15 mouse cellular contexts compared by ENCODE assay signal in genomic region chr13:111960036-111960435, GRCm38 (mm10).
DNase-seq lines count a peak whose midpoint lies in the region; ATAC-seq and TF ChIP-seq lines count a peak whose summit lies in the region.
"Had no signal": no experiment of that assay in that cellular context is flagged by ENCODE, and none has a peak within 500 bp of the region (broad histone marks: within the 10 kb centered on the region; RNA-seq: fewer than 3 reads in every experiment).

No protein-coding gene starts in this region.

- H3K4me3 ChIP-seq in heart, adult 2 months = no peak overlapping the region
- no peak overlapping the region for H3K4me3 ChIP-seq in thymus, adult 2 months (ENCODE audit: control insufficient read depth, insufficient read depth, low read length)
- no peak overlapping the region for H3K4me3 ChIP-seq in midbrain, embryonic 14.5 days (replicated peaks; ENCODE audit: low read depth, low read length)
- H3K4me3 ChIP-seq: embryonic facial prominence, embryonic 13.5 days; hindbrain, embryonic 13.5 days; midbrain, embryonic 13.5 days; stomach, embryonic 15.5 days had no signal

- peaks cover 6% of the 10 kb centered on the region; the same call in 1 of the 2 replicates for H3K36me3 ChIP-seq in heart, adult 2 months (ENCODE audit: control insufficient read depth, insufficient read depth, low read length)
- no peaks in the 10 kb centered on the region for H3K36me3 ChIP-seq in thymus, adult 2 months (ENCODE audit: control insufficient read depth, insufficient read depth, low read length)
- no peaks in the 10 kb centered on the region for H3K36me3 ChIP-seq in midbrain, embryonic 14.5 days (ENCODE audit: control insufficient read depth, insufficient read depth, low read length)
- H3K36me3 ChIP-seq: embryonic facial prominence, embryonic 13.5 days; hindbrain, embryonic 13.5 days; midbrain, embryonic 13.5 days; stomach, embryonic 15.5 days had no signal

- H3K4me2 ChIP-seq in midbrain, embryonic 14.5 days (ENCODE audit: low read length) = no peak overlapping the region
- H3K4me2 ChIP-seq: embryonic facial prominence, embryonic 13.5 days; hindbrain, embryonic 13.5 days; midbrain, embryonic 13.5 days; stomach, embryonic 15.5 days had no signal

- WGBS in heart, adult 2 months = 100% methylated on average over 2 of the region's 2 CpGs
- 97% methylated on average over 2 of the region's 2 CpGs for WGBS in thymus, adult 2 months
- 100% methylated on average over 2 of the region's 2 CpGs for WGBS in midbrain, embryonic 14.5 days

- no peak for TF ChIP-seq POLR2A in heart, adult 2 months (IDR thresholded peaks at IDR 0.05; ENCODE audit: insufficient read depth, low read depth, low read length)
- no peak for TF ChIP-seq POLR2A in thymus, adult 2 months (IDR thresholded peaks at IDR 0.05; ENCODE audit: control insufficient read depth, extremely low read depth, insufficient read depth, low read length, poor library complexity)

- intact Hi-C loops in heart, adult 2 months (cut with DNase I) = loop anchor here (5.0 kb wide), 2 partner anchors 37 to 297 kb away; no protein-coding TSS in a partner anchor
- intact Hi-C loops in heart, postnatal 10 days (cut with DNase I) = no loop called here

- H3K9ac ChIP-seq in heart, adult 2 months (ENCODE audit: low read depth, low read length) = no peak overlapping the region
- no peak overlapping the region for H3K9ac ChIP-seq in midbrain, embryonic 14.5 days (replicated peaks; ENCODE audit: low read length)
- H3K9ac ChIP-seq: embryonic facial prominence, embryonic 13.5 days; hindbrain, embryonic 13.5 days; midbrain, embryonic 13.5 days; stomach, embryonic 15.5 days had no signal

- no peak for DNase-seq in heart, adult 2 months
- no peak for DNase-seq in heart, postnatal 10 days
- peak; percentile 44 for DNase-seq in thymus, postnatal 4 days
- DNase-seq in thymus, adult 2 months = no peak
- peak; percentile 60 for DNase-seq in ZHBTc4 (ENCODE audit: low read depth, low spot score)
- no peak for DNase-seq in urinary bladder, adult 18-20 months (ENCODE audit: low spot score in 2 of 2)
- no peak for DNase-seq in midbrain, embryonic 14.5 days
- DNase-seq: cerebellum, adult 9-10 months; heart, postnatal 14 days; kidney, adult 11 months; kidney, postnatal 25 days had no signal

- no peak for ATAC-seq in midbrain, embryonic 14.5 days (ENCODE audit: low FRiP score, low TSS enrichment)
- ATAC-seq: midbrain, embryonic 13.5 days had no signal

- no peaks in the 10 kb centered on the region for H3K9me3 ChIP-seq in midbrain, embryonic 14.5 days (ENCODE audit: control insufficient read depth, low read length)
- H3K9me3 ChIP-seq: embryonic facial prominence, embryonic 13.5 days; hindbrain, embryonic 13.5 days; midbrain, embryonic 13.5 days; stomach, embryonic 15.5 days had no signal

- H3K27ac ChIP-seq in heart, adult 2 months = no peak overlapping the region
- no peak overlapping the region for H3K27ac ChIP-seq in thymus, adult 2 months (ENCODE audit: control insufficient read depth, insufficient read depth, low read length)
- no peak overlapping the region for H3K27ac ChIP-seq in midbrain, embryonic 14.5 days (replicated peaks; ENCODE audit: low read depth, low read length)
- H3K27ac ChIP-seq: embryonic facial prominence, embryonic 13.5 days; hindbrain, embryonic 13.5 days; midbrain, embryonic 13.5 days; stomach, embryonic 15.5 days had no signal

- no peaks in the 10 kb centered on the region for H3K27me3 ChIP-seq in heart, adult 2 months (ENCODE audit: control insufficient read depth, insufficient read depth, low read length)
- no peaks in the 10 kb centered on the region for H3K27me3 ChIP-seq in thymus, adult 2 months (ENCODE audit: control insufficient read depth, insufficient read depth, low read length)
- H3K27me3 ChIP-seq in midbrain, embryonic 14.5 days (ENCODE audit: control insufficient read depth, insufficient read depth, low read length) = no peaks in the 10 kb centered on the region
- H3K27me3 ChIP-seq: embryonic facial prominence, embryonic 13.5 days; midbrain, embryonic 13.5 days; stomach, embryonic 15.5 days had no signal

- no peak for TF ChIP-seq EP300 in heart, adult 2 months (IDR thresholded peaks at IDR 0.05; ENCODE audit: insufficient read depth, low read depth, low read length)

- TF ChIP-seq CTCF in heart, adult 2 months (IDR thresholded peaks at IDR 0.05) = peak; percentile 36
- no peak for TF ChIP-seq CTCF in thymus, adult 2 months (IDR thresholded peaks at IDR 0.05; ENCODE audit: borderline replicate concordance, control insufficient read depth, extremely low read depth, insufficient read depth, low read length, poor library complexity)

- no peaks in the 10 kb centered on the region for H3K79me2 ChIP-seq in heart, adult 2 months (replicated peaks; ENCODE audit: control insufficient read depth, insufficient read depth, low read length)

- H3K4me1 ChIP-seq in heart, adult 2 months (ENCODE audit: control insufficient read depth, insufficient read depth, low read length) = peaks cover 6% of the 10 kb centered on the region
- H3K4me1 ChIP-seq in thymus, adult 2 months (replicated peaks; ENCODE audit: control insufficient read depth, insufficient read depth, low read length) = no peaks in the 10 kb centered on the region
- H3K4me1 ChIP-seq in midbrain, embryonic 14.5 days (ENCODE audit: control insufficient read depth, insufficient read depth, low read length) = no peaks in the 10 kb centered on the region
- H3K4me1 ChIP-seq: embryonic facial prominence, embryonic 13.5 days; hindbrain, embryonic 13.5 days; stomach, embryonic 15.5 days had no signal

Comparison
In these comparisons a context has a peak if more than half of its experiments do, and no peak if none do; other contexts are left out.
1. DNase-seq: peak in thymus, postnatal 4 days (single experiment) and ZHBTc4 (single experiment); none in heart, adult 2 months (0 of 2), heart, postnatal 10 days (0 of 2), thymus, adult 2 months (single experiment), urinary bladder, adult 18-20 months (0 of 2) and midbrain, embryonic 14.5 days (single experiment).